In the genomic region with DNA sequence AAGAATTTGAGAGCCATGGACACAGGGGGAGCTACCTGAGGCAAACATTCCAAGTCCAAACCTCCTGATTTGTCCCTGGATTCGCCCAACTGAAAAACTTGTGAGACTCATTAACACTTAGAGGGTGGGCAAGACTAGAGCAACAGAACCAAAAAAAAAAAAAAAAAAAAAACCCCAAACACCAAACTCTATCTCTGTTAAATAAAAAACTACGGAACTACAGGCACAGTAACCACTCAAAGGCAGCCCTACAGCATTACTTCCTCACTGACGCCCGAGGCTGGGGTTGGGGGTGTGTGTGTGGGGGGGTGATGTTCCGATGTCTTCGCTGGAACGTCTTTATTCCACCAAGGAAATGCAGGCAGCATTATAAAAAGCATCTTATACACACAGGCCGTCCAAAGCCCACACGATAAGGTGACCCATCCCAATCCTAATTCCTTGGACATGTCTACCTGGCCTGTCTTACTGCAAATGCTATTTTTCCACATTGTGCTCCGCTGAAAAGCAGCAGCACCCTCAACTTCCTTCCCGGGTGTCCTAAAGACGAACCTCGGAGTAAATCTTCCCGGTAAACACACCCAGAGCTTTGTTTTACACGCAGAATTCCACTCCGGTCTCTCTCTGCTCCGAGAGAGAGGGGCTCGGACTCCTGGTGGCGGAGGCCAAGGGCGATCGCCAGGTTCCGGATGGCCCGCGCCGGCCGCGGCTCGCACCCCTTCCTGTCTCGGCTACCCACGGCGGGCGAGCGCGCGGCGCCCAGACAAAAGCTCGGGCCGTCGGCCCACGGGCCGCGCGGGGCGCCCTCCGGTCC, we compare ENCODE assay signal across 8 mouse cellular contexts. TPM values are rescaled to one million over a fixed set of nuclear protein-coding genes. Genes with fewer than 3 reads are reported as not detected.
DNase-seq lines count a peak whose midpoint lies in the region; ATAC-seq and TF ChIP-seq lines count a peak whose summit lies in the region.

No protein-coding gene starts in this region.

- no peak for TF ChIP-seq CTCF in cerebellum, adult 2 months (IDR thresholded peaks at IDR 0.05; ENCODE audit: borderline replicate concordance, insufficient read depth, low read depth, low read length)
- TF ChIP-seq CTCF in ES-Bruce4 (IDR thresholded peaks at IDR 0.05; ENCODE audit: low read depth, low read length) = no peak
- TF ChIP-seq CTCF in small intestine, adult 2 months (IDR thresholded peaks at IDR 0.05; ENCODE audit: extremely low read depth, insufficient read length, insufficient replicate concordance, low read depth, low read length) = no peak

- no peaks in the 10 kb centered on the region for H3K27me3 ChIP-seq in cerebellum, adult 2 months (ENCODE audit: control insufficient read depth, insufficient read depth, low read length)
- H3K27me3 ChIP-seq in ES-Bruce4 (ENCODE audit: control insufficient read depth, insufficient read depth, low read length, poor library complexity, severe bottlenecking) = no peaks in the 10 kb centered on the region
- no peaks in the 10 kb centered on the region for H3K27me3 ChIP-seq in embryonic facial prominence, embryonic 13.5 days
- no peaks in the 10 kb centered on the region for H3K27me3 ChIP-seq in hindbrain, embryonic 15.5 days
- no peaks in the 10 kb centered on the region for H3K27me3 ChIP-seq in lung, embryonic 16.5 days (ENCODE audit: control insufficient read depth, insufficient read depth, low read depth, low read length)
- no peaks in the 10 kb centered on the region for H3K27me3 ChIP-seq in small intestine, adult 2 months (ENCODE audit: control insufficient read depth, insufficient read depth, low read length)

- no peak for TF ChIP-seq POLR2A in cerebellum, adult 2 months (IDR thresholded peaks at IDR 0.05; ENCODE audit: borderline replicate concordance, insufficient read depth, low read length)
- no peak for TF ChIP-seq POLR2A in ES-Bruce4 (IDR thresholded peaks at IDR 0.05; ENCODE audit: insufficient read depth, low read length)
- TF ChIP-seq POLR2A in small intestine, adult 2 months (IDR thresholded peaks at IDR 0.05; ENCODE audit: low read depth, low read length) = no peak

- ATAC-seq in embryonic facial prominence, embryonic 13.5 days (ENCODE audit: insufficient number of reproducible peaks, insufficient read depth, low FRiP score, low TSS enrichment, low read depth) = no peak
- no peak for ATAC-seq in hindbrain, embryonic 15.5 days (ENCODE audit: low FRiP score, low read depth)
- no peak for ATAC-seq in lung, embryonic 16.5 days (ENCODE audit: low read depth)

- H3K4me2 ChIP-seq in embryonic facial prominence, embryonic 13.5 days = peak overlapping the region; percentile 77
- peak overlapping the region; percentile 87 for H3K4me2 ChIP-seq in hindbrain, embryonic 15.5 days
- peak overlapping the region; percentile 96 for H3K4me2 ChIP-seq in lung, embryonic 16.5 days (ENCODE audit: low read depth, low read length)

- TF ChIP-seq EP300 in ES-Bruce4 (IDR thresholded peaks at IDR 0.05; ENCODE audit: insufficient read depth, low read depth, low read length) = no peak

- peak overlapping the region; percentile 69 for H3K4me3 ChIP-seq in cerebellum, adult 2 months (replicated peaks; ENCODE audit: insufficient read depth, low read depth, low read length)
- H3K4me3 ChIP-seq in ES-Bruce4 (ENCODE audit: low read depth, low read length) = peak overlapping the region; percentile 69
- H3K4me3 ChIP-seq in embryonic facial prominence, embryonic 13.5 days = peak overlapping the region; percentile 85
- peak overlapping the region; percentile 68 for H3K4me3 ChIP-seq in hindbrain, embryonic 15.5 days
- H3K4me3 ChIP-seq in lung, embryonic 16.5 days (ENCODE audit: low read length) = peak overlapping the region; percentile 78
- peak overlapping the region; percentile 90 for H3K4me3 ChIP-seq in small intestine, adult 2 months (ENCODE audit: low read depth, low read length)

- 0 out of 2 replicates have a peak, but pooled peaks cover 4% of the 10 kb centered on the region for H3K36me3 ChIP-seq in ES-Bruce4 (ENCODE audit: control insufficient read depth, insufficient read depth, low read length, poor library complexity, severe bottlenecking)
- no peaks in the 10 kb centered on the region for H3K36me3 ChIP-seq in embryonic facial prominence, embryonic 13.5 days
- no peaks in the 10 kb centered on the region for H3K36me3 ChIP-seq in hindbrain, embryonic 15.5 days
- no peaks in the 10 kb centered on the region for H3K36me3 ChIP-seq in lung, embryonic 16.5 days (ENCODE audit: control insufficient read depth, insufficient read depth, low read length)
- no peaks in the 10 kb centered on the region for H3K36me3 ChIP-seq in small intestine, adult 2 months (ENCODE audit: control insufficient read depth, insufficient read depth, low read length)

- 6% methylated on average over 45 of the region's 45 CpGs for WGBS in cerebellum, adult 2 months
- WGBS in embryonic facial prominence, embryonic 13.5 days = 1% methylated on average over 45 of the region's 45 CpGs
- WGBS in hindbrain, embryonic 15.5 days = 2% methylated on average over 45 of the region's 45 CpGs
- under 1% methylated on average over 42 of the region's 45 CpGs for WGBS in lung, embryonic 16.5 days
- WGBS in small intestine, adult 2 months = 4% methylated on average over 45 of the region's 45 CpGs

- H3K4me1 ChIP-seq in cerebellum, adult 2 months (ENCODE audit: control insufficient read depth, insufficient read depth, low read length) = peaks cover 2% of the 10 kb centered on the region; the same call in 1 of the 2 replicates
- H3K4me1 ChIP-seq in ES-Bruce4 (ENCODE audit: control insufficient read depth, insufficient read depth, low read length) = no peaks in the 10 kb centered on the region
- peaks cover 33% of the 10 kb centered on the region for H3K4me1 ChIP-seq in embryonic facial prominence, embryonic 13.5 days
- H3K4me1 ChIP-seq in hindbrain, embryonic 15.5 days (replicated peaks) = peaks cover 38% of the 10 kb centered on the region
- peaks cover 11% of the 10 kb centered on the region for H3K4me1 ChIP-seq in lung, embryonic 16.5 days (replicated peaks; ENCODE audit: control insufficient read depth, insufficient read depth, low read length)
- no peaks in the 10 kb centered on the region; the same call in 1 of the 2 replicates for H3K4me1 ChIP-seq in small intestine, adult 2 months (ENCODE audit: control insufficient read depth, insufficient read depth, insufficient read length, low read length)

- H3K27ac ChIP-seq in cerebellum, adult 2 months (ENCODE audit: insufficient read depth, low read length) = no peak overlapping the region
- no peak overlapping the region for H3K27ac ChIP-seq in ES-Bruce4 (ENCODE audit: insufficient read depth, low read length)
- peak overlapping the region; percentile 93 for H3K27ac ChIP-seq in embryonic facial prominence, embryonic 13.5 days
- H3K27ac ChIP-seq in hindbrain, embryonic 15.5 days (replicated peaks) = peak overlapping the region; percentile 96
- peak overlapping the region; percentile 90 for H3K27ac ChIP-seq in lung, embryonic 16.5 days (ENCODE audit: low read length)
- no peak overlapping the region for H3K27ac ChIP-seq in small intestine, adult 2 months (ENCODE audit: insufficient read depth, low read depth, low read length)

- peak overlapping the region; percentile 73 for H3K9ac ChIP-seq in ES-Bruce4 (ENCODE audit: low read depth, poor library complexity, severe bottlenecking)
- peak overlapping the region; percentile 94 for H3K9ac ChIP-seq in embryonic facial prominence, embryonic 13.5 days
- peak overlapping the region; percentile 88 for H3K9ac ChIP-seq in hindbrain, embryonic 15.5 days
- H3K9ac ChIP-seq in lung, embryonic 16.5 days (ENCODE audit: low read length) = peak overlapping the region; percentile 88

- H3K9me3 ChIP-seq in ES-Bruce4 (replicated peaks; ENCODE audit: control insufficient read depth, insufficient read depth, low read length, poor library complexity, severe bottlenecking) = no peaks in the 10 kb centered on the region
- H3K9me3 ChIP-seq in embryonic facial prominence, embryonic 13.5 days = no peaks in the 10 kb centered on the region
- no peaks in the 10 kb centered on the region for H3K9me3 ChIP-seq in hindbrain, embryonic 15.5 days
- no peaks in the 10 kb centered on the region for H3K9me3 ChIP-seq in lung, embryonic 16.5 days (ENCODE audit: control insufficient read depth, low read length)

- no peak for DNase-seq in cerebellum, adult 2 months
- no peak for DNase-seq in cerebellum, adult 11-12 months
- DNase-seq in ovary, postnatal 14 days (ENCODE audit: low spot score) = no peak

RNA-seq across cellular contexts. Expression of a gene that starts 49.3 kb away (rescaled TPM):
- 44.8 and 45.6 TPM in 2 replicates for polyA plus RNA-seq in cerebellum, adult 2 months (2012; rRNA removed)
- 28.5 and 34.5 TPM in 2 replicates for polyA plus RNA-seq in ES-Bruce4 (2011; ENCODE audit: insufficient read depth, insufficient read length, low read depth, missing spikeins)
- 38.9 and 43.0 TPM in 2 replicates for polyA plus RNA-seq in embryonic facial prominence, embryonic 13.5 days (2015; fragmentation: Nextera tagmentation; extraction: Ambion mirVana)
- polyA plus RNA-seq in hindbrain, embryonic 15.5 days (2015; fragmentation: Nextera tagmentation; extraction: Ambion mirVana) = 45.0 and 47.5 TPM in 2 replicates
- 29.1 and 33.6 TPM in 2 replicates for polyA plus RNA-seq in lung, embryonic 16.5 days (2015; fragmentation: Nextera tagmentation; extraction: Ambion mirVana)
- 3.0 and 3.7 TPM in 2 replicates for polyA plus RNA-seq in small intestine, adult 2 months (2012; rRNA removed)

Comparison
In these comparisons a context has a peak if more than half of its experiments do, and no peak if none do; other contexts are left out.
1. H3K27ac ChIP-seq: peak in embryonic facial prominence, embryonic 13.5 days (single experiment), hindbrain, embryonic 15.5 days (single experiment) and lung, embryonic 16.5 days (single experiment); none in cerebellum, adult 2 months (single experiment), ES-Bruce4 (single experiment) and small intestine, adult 2 months (single experiment).
2. Peak in every context shown above with its lines, with median percentiles within 50 percentile points of each other: H3K4me3 ChIP-seq, H3K9ac ChIP-seq and H3K4me2 ChIP-seq.